Mouse (Mus musculus) limb, embryonic 10.5 days (tissue): ENCODE measurements around the gene Dlx6. TPM values are rescaled to one million over a fixed set of nuclear protein-coding genes. Genes with fewer than 3 reads are reported as not detected.

Experiments
- DNase-seq: peaks from one replicate; pipeline ENCODE4 v3.0.0-alpha.2; 2017; ENCODE audit warnings: low spot score
- H3K27ac ChIP-seq: fragments of 300-500 bp; sonication (generic); 2 replicates; pipeline ENCODE4 v1.5.1; 2016; ENCODE audit warnings: mild to moderate bottlenecking
- H3K27me3 ChIP-seq: fragments of 300-500 bp; sonication (generic); 2 replicates; pipeline ENCODE4 v1.6.1; 2016; ENCODE audit warnings: low read depth, mild to moderate bottlenecking; ENCODE audit not compliant: poor library complexity, severe bottlenecking
- H3K36me3 ChIP-seq: fragments of 300-500 bp; sonication (generic); 2 replicates; pipeline ENCODE4 v1.6.1; 2016; ENCODE audit warnings: mild to moderate bottlenecking, moderate library complexity
- H3K4me1 ChIP-seq: fragments of 300-500 bp; sonication (generic); 2 replicates; pipeline ENCODE4 v1.6.1; 2016
- H3K4me3 ChIP-seq: fragments of 300-500 bp; sonication (generic); 2 replicates; pipeline ENCODE4 v1.5.1; 2016; ENCODE audit warnings: mild to moderate bottlenecking, moderate library complexity
- H3K9me3 ChIP-seq: fragments of 300-500 bp; sonication (generic); replicated peaks from 2 replicates; pipeline ENCODE4 v1.6.1; 2016; ENCODE audit warnings: mild to moderate bottlenecking
- WGBS: fragments of 180-500 bp; shearing (Covaris S2); methylation state at CpG from one replicate; pipeline ENCODE4 v1.1.7; 2016; 5-methylcytosine and 5-hydroxymethylcytosine counted together
- polyA plus RNA-seq: library from polyadenylated mRNA; unstranded; fragments of >200 nt; fragmentation: Nextera tagmentation; extraction: Ambion mirVana; gene quantifications from 2 replicates; pipeline ENCODE4 v1.2.1, GENCODE M21; 2016

Dlx6 gene
- polyA plus RNA-seq, 1 experiment from 2014 or later = 0.60 TPM

DNA sequence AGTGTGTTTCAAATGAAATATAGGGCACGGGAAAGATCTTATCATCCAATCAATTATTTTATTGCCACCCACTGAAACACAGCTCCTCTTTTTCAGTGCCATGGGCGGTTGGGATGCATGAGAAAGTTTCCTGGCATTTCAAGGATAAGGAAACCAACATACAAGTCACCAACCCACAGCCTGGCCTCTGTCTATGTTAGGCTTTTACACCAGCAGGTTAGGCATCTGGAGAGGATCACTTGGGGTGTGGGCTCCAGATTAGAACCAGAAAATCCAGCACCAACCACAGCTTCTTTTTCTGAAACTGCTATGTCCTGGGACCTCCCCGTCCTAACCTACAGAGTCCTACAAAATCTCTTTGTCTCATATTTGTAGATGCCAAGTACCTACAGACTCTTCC, 10.2 kb upstream of the Dlx6 start:
- H3K4me3 ChIP-seq = no peak overlapping the region
- peaks cover 26% of the 10 kb centered on the region for H3K4me1 ChIP-seq
- DNase-seq = no peak
- peaks cover 100% of the 10 kb centered on the region for H3K27me3 ChIP-seq
- 18% methylated on average over 3 of the region's 3 CpGs for WGBS
- no peaks in the 10 kb centered on the region for H3K9me3 ChIP-seq
- H3K27ac ChIP-seq = no peak overlapping the region
- H3K36me3 ChIP-seq = no peaks in the 10 kb centered on the region

DNA sequence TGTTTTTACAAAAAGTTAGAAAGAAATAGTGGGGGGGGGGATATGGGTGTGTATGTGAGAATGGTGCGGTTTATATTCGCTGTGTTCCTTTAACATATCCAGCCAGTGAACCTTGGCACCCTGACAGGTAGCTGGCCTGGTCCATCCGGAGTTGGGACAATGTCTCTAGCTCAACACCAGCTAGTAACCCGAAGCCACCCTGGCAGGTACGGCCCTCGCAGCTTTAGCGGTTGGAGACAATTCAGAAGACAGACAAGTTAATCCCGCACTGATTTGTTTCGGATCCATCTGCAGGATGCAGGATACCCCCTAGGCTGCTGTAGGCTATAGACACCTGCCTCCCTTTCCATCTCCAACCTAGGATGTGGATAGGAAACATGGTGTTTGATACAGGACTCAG, 9.0 kb upstream of the Dlx6 start:
- Histone ChIP-seq H3K9me3 (no peaks in the 10 kb centered on the region), H3K4me1 (peaks cover 26% of the 10 kb centered on the region), H3K27me3 (peaks cover 100% of the 10 kb centered on the region), H3K4me3 (no peak overlapping the region), H3K27ac (no peak overlapping the region), H3K36me3 (no peaks in the 10 kb centered on the region)
- WGBS = 2% methylated on average over 9 of the region's 9 CpGs
- DNase-seq = no peak

DNA sequence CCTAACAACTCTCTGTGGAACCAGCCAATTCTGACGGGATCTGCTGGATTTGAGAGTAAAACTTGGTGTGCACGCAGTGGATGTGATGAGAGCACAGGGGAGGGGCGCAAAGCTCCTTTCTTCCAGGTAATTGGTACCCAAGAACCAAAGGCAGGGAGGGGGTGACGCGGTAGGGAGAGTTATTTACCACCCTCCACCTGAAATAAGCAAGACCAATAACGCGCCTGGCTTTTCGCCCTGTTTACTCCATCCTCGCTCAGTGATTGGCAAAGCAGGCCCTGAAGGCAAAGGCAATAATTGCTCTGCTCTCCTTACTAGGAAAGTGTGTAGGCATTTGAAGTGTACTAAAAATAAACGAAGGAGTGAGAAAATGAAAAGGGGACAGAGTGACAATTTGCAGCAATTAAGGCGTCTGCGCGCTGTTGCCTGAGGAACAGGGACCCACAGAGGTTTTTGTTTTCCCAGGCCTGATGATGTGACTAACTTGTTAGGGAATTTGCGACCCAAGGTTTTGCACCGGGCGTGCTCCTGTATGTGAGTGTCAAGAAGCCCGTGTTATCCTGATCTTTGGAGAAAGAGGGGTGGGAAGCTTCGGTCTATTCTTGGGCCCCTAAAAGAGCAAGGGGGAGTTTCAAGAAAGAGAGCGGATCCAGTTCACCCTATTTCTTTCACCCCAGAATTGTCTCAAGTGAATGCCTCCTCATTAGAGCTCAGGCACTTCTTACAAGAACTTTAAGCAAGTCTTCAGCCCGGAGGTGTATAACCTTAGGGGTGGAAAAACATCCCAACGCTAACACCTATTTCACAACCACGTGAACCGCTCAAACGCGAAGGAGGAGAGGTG, 8.0 kb upstream of the Dlx6 start:
- Histone ChIP-seq H3K4me1 (peaks cover 32% of the 10 kb centered on the region), H3K9me3 (no peaks in the 10 kb centered on the region), H3K36me3 (no peaks in the 10 kb centered on the region), H3K27ac (no peak overlapping the region), H3K4me3 (no peak overlapping the region), H3K27me3 (peaks cover 100% of the 10 kb centered on the region)
- WGBS = 1% methylated on average over 25 of the region's 25 CpGs
- DNase-seq = no peak

GRCm38 (mm10) chr6:6855746-6856185, 7.4 kb upstream of the Dlx6 start:
- H3K36me3 ChIP-seq = no peaks in the 10 kb centered on the region
- H3K27me3 ChIP-seq = peaks cover 100% of the 10 kb centered on the region
- H3K4me3 ChIP-seq = 0 out of 2 replicates have a peak overlapping the region, but pooled peaks have one; percentile 31
- WGBS = under 1% methylated on average over 10 of the region's 10 CpGs
- H3K4me1 ChIP-seq = peaks cover 33% of the 10 kb centered on the region
- no peak for DNase-seq
- no peak overlapping the region for H3K27ac ChIP-seq
- H3K9me3 ChIP-seq = no peaks in the 10 kb centered on the region

GRCm38 (mm10) chr6:6856316-6856715, 6.8 kb upstream of the Dlx6 start:
- H3K27ac ChIP-seq = no peak overlapping the region
- peaks cover 100% of the 10 kb centered on the region for H3K27me3 ChIP-seq

DNA sequence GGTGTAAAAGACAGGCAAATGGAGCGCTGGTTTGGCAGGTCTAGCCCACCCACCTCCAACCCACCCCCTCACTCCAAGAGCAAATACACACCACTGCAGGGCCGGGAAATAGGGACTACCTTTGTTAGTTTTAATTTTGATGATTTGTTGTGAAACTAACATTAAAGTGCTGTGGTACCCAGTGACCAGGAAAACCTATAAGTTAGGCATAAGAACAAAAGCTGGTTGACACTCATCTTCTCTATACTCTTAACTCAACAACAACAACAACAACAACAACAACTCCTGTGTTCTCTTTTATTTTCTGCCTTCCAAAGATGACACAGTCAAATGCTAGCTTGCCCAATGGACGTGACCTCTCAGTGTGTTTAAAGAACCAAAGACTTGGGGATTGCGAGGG, 6.3 kb upstream of the Dlx6 start:
- Histone ChIP-seq H3K4me1 (peaks cover 40% of the 10 kb centered on the region), H3K27ac (no peak overlapping the region), H3K36me3 (no peaks in the 10 kb centered on the region), H3K9me3 (no peaks in the 10 kb centered on the region), H3K4me3 (no peak overlapping the region), H3K27me3 (peaks cover 100% of the 10 kb centered on the region)
- 2% methylated on average over 4 of the region's 4 CpGs for WGBS
- DNase-seq = no peak

More at GRCm38 (mm10) chr6:6856316-6856715, 6.8 kb upstream of the Dlx6 start:
- H3K9me3 ChIP-seq = no peaks in the 10 kb centered on the region
- DNase-seq = no peak
- peak overlapping the region; percentile 31 for H3K4me3 ChIP-seq
- WGBS = under 1% methylated on average over 20 of the region's 20 CpGs
- H3K4me1 ChIP-seq = peaks cover 39% of the 10 kb centered on the region
- H3K36me3 ChIP-seq = no peaks in the 10 kb centered on the region

- Histone ChIP-seq H3K27me3 (peaks cover 100% of the 10 kb centered on the region), H3K27ac (no peak overlapping the region), H3K4me3 (no peak overlapping the region), H3K36me3 (no peaks in the 10 kb centered on the region), H3K9me3 (no peaks in the 10 kb centered on the region), H3K4me1 (peaks cover 46% of the 10 kb centered on the region)
- no peak for DNase-seq
- WGBS = 7% methylated on average over 2 of the region's 2 CpGs
Observed at GRCm38 (mm10) chr6:6857766-6858165, 5.4 kb upstream of the Dlx6 start.

- Histone ChIP-seq H3K9me3 (no peaks in the 10 kb centered on the region), H3K27me3 (peaks cover 99% of the 10 kb centered on the region), H3K36me3 (no peaks in the 10 kb centered on the region), H3K4me3 (no peak overlapping the region), H3K27ac (no peak overlapping the region), H3K4me1 (peaks cover 53% of the 10 kb centered on the region)
- 0% methylated on average over 1 of the region's 1 CpGs for WGBS
- DNase-seq = no peak
Observed at GRCm38 (mm10) chr6:6858571-6858970, 4.6 kb upstream of the Dlx6 start.

- no peaks in the 10 kb centered on the region for H3K9me3 ChIP-seq
- under 1% methylated on average over 19 of the region's 19 CpGs for WGBS
- H3K4me1 ChIP-seq = peaks cover 60% of the 10 kb centered on the region
- no peaks in the 10 kb centered on the region for H3K36me3 ChIP-seq
- no peak overlapping the region for H3K4me3 ChIP-seq
- DNase-seq = no peak
- peaks cover 99% of the 10 kb centered on the region for H3K27me3 ChIP-seq
- no peak overlapping the region for H3K27ac ChIP-seq
Observed at GRCm38 (mm10) chr6:6859111-6859949, 3.8 kb upstream of the Dlx6 start.

DNA sequence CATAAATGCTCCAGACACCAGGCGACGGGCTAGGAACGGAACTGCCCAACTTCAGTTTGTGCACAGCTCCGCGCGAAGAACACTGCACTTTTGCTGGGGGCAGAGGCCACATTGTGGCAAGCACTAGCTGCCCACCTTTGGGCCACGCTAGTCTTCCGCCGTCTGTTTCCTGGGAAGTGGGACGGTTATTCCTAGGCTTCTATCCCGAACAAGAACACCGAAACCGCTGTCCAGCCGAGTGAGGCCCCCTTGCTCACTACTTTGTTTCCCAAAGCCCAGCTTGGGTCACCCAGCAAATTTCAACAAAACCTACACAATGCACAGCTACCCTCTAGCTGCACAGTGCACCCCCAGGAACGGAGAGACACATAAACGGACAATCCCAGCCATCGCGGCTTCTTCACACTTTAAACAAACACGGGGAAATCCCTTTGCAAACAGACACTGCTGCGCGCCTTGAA, 3.2 kb upstream of the Dlx6 start:
- under 1% methylated on average over 21 of the region's 21 CpGs for WGBS
- peaks cover 59% of the 10 kb centered on the region for H3K4me1 ChIP-seq
- H3K4me3 ChIP-seq = peak overlapping the region; percentile 21; the same call in 1 of the 2 replicates
- H3K27me3 ChIP-seq = peaks cover 99% of the 10 kb centered on the region
- H3K27ac ChIP-seq = no peak overlapping the region
- H3K9me3 ChIP-seq = no peaks in the 10 kb centered on the region
- H3K36me3 ChIP-seq = no peaks in the 10 kb centered on the region
- peak; percentile 63 for DNase-seq

DNA sequence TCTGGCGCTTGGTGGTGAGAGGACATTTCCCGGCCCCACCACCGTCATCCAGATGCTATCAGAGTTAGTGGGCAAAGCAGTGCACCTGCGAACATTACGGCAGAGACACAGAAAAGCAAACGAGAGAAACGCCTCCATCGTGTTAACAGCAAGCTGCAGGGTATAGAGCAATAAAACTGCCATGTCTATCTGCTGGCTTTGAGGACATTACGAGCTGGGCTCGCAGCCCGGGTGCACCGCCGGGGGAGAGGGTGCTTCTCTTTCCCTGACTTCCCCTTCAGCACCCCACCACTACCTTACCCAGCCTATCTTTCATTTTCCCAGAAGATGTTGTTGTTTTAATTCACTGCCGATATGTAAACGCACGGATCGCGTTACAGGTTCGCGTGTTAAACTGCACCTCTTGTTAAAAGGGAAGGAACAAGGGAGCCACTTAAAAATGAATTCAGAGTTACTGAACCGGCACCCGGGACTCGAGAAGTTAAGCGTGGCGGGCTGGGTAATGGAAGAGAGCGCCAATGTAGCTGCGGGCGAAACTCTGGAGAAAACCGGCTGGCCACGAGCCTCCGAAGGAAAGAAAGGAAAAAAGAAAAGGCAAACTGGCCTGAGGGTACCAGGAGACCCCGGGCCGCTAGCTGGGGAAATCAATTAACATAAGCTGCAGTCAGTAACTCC, 2.6 kb upstream of the Dlx6 start:
- H3K9me3 ChIP-seq = no peaks in the 10 kb centered on the region
- peak overlapping the region; percentile 21 for H3K4me3 ChIP-seq
- peaks cover 54% of the 10 kb centered on the region for H3K4me1 ChIP-seq
- no peak overlapping the region for H3K27ac ChIP-seq
- DNase-seq = no peak
- H3K27me3 ChIP-seq = peaks cover 99% of the 10 kb centered on the region
- under 1% methylated on average over 33 of the region's 33 CpGs for WGBS
- no peaks in the 10 kb centered on the region for H3K36me3 ChIP-seq

GRCm38 (mm10) chr6:6861086-6861797, 1.9 kb upstream of the Dlx6 start:
- WGBS = under 1% methylated on average over 21 of the region's 21 CpGs
- no peak overlapping the region for H3K27ac ChIP-seq
- H3K36me3 ChIP-seq = no peaks in the 10 kb centered on the region
- no peak for DNase-seq
- H3K4me3 ChIP-seq = peak overlapping the region; percentile 21; the same call in 1 of the 2 replicates
- H3K4me1 ChIP-seq = peaks cover 47% of the 10 kb centered on the region
- H3K9me3 ChIP-seq = no peaks in the 10 kb centered on the region
- peaks cover 99% of the 10 kb centered on the region for H3K27me3 ChIP-seq
